Mouse (Mus musculus): Measurements from ENCODE around the gene Gpbar1. TPM values are rescaled to one million over a fixed set of nuclear protein-coding genes. Genes with fewer than 3 reads are reported as not detected.

The Gpbar1 gene
- total RNA-seq, 1 experiment: 0.45 TPM

DNA sequence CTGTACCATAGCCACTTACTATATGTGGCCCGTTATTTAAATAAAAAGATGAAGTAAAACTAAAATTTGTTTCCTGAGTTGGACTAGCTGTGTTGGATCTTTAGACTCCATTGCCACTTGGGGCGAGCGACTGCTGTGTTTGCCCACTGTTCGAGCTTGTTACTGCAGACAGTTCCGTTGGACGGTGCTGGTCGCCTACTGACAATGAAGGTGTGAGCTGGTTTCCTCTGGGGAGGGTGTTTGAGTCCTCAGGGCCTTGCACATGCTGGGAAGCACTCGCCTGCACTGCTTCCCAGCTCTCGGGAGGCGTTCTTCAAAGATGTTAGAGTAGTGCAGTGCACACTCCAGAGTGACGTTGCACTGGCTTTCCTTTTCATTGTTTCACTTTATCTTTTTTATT, 38.7 kb upstream of the Gpbar1 start:
- DNase-seq (ENCODE audit: low read depth, low spot score): no peak
- Histone ChIP-seq H3K9me3 (ENCODE audit: control insufficient read depth, insufficient read depth, low read depth, low read length) (no peaks in the 10 kb centered on the region), H3K36me3 (ENCODE audit: control insufficient read depth, insufficient read depth, low read length, poor library complexity, severe bottlenecking) (peaks cover 2% of the 10 kb centered on the region; the same call in 1 of the 2 replicates), H3K4me3 (ENCODE audit: insufficient read depth in 1 of 2, low read depth in 1 of 2, low read length in 2 of 2, poor library complexity in 1 of 2, severe bottlenecking in 1 of 2) (no peak overlapping the region), H3K4me1 (ENCODE audit: control insufficient read depth in 2 of 2, insufficient read depth in 2 of 2, low read length in 2 of 2, poor library complexity in 1 of 2) (peaks cover 7 to 11% of the 10 kb centered on the region in 2 experiments), H3K9ac (ENCODE audit: insufficient read depth, low read depth, low read length, poor library complexity, severe bottlenecking) (no peak overlapping the region), H3K27ac (ENCODE audit: insufficient read depth, low read depth, low read length, poor library complexity, severe bottlenecking) (no peak overlapping the region)
- TF ChIP-seq MAFK (IDR thresholded peaks at IDR 0.05; ENCODE audit: insufficient read depth, low read depth, low read length): no peak
- no peak for TF ChIP-seq CHD2 (IDR thresholded peaks at IDR 0.05; ENCODE audit: low read depth, low read length)
- no peak for TF ChIP-seq ZC3H11A (IDR thresholded peaks at IDR 0.05; ENCODE audit: borderline replicate concordance, low read depth, low read length)
- in situ Hi-C loops (cut with MboI; ENCODE audit: low sequenced_read_pairs in 2 of 2, unreplicated experiment in 2 of 2): no loop called here

DNA sequence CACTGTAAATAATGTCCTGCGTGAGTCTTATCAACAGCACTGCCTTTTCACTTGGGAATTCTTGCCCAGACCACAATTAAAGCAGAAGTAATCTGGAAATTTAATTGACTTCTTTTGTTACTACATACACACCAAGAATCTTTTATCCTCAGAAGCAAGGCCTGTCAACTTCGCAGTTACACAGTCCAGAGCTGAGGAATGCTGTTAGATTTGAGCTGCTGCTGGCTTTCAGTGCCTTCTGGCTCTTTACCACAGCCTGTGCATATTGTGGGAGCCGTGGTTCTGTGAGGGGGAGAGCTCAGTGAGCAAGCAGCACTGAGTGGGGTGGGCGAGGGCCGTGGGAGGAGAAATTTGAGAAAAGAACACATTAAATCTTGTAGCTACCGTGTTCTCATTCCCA, 38.0 kb upstream of the Gpbar1 start:
- TF ChIP-seq MAFK (IDR thresholded peaks at IDR 0.05; ENCODE audit: insufficient read depth, low read depth, low read length) (no peak), ZNF384 (IDR thresholded peaks at IDR 0.05; ENCODE audit: low read depth, low read length) (no peak), ZC3H11A (IDR thresholded peaks at IDR 0.05; ENCODE audit: borderline replicate concordance, low read depth, low read length) (no peak), HCFC1 (IDR thresholded peaks at IDR 0.05; ENCODE audit: borderline replicate concordance, insufficient read depth, low read length) (no peak), CHD2 (IDR thresholded peaks at IDR 0.05; ENCODE audit: low read depth, low read length) (no peak)
- Histone ChIP-seq H3K4me3 (ENCODE audit: insufficient read depth in 1 of 2, low read depth in 1 of 2, low read length in 2 of 2, poor library complexity in 1 of 2, severe bottlenecking in 1 of 2) (no peak overlapping the region), H3K9ac (ENCODE audit: insufficient read depth, low read depth, low read length, poor library complexity, severe bottlenecking) (no peak overlapping the region), H3K36me3 (ENCODE audit: control insufficient read depth, insufficient read depth, low read length, poor library complexity, severe bottlenecking) (peaks cover 2% of the 10 kb centered on the region; the same call in 1 of the 2 replicates), H3K4me1 (ENCODE audit: control insufficient read depth in 2 of 2, insufficient read depth in 2 of 2, low read length in 2 of 2, poor library complexity in 1 of 2) (peaks cover 8 to 12% of the 10 kb centered on the region in 2 experiments), H3K9me3 (ENCODE audit: control insufficient read depth, insufficient read depth, low read depth, low read length) (no peaks in the 10 kb centered on the region), H3K27ac (ENCODE audit: insufficient read depth, low read depth, low read length, poor library complexity, severe bottlenecking) (no peak overlapping the region)
- no peak for DNase-seq (ENCODE audit: low read depth, low spot score)
- in situ Hi-C loops (cut with MboI; ENCODE audit: low sequenced_read_pairs in 2 of 2, unreplicated experiment in 2 of 2): no loop called here

DNA sequence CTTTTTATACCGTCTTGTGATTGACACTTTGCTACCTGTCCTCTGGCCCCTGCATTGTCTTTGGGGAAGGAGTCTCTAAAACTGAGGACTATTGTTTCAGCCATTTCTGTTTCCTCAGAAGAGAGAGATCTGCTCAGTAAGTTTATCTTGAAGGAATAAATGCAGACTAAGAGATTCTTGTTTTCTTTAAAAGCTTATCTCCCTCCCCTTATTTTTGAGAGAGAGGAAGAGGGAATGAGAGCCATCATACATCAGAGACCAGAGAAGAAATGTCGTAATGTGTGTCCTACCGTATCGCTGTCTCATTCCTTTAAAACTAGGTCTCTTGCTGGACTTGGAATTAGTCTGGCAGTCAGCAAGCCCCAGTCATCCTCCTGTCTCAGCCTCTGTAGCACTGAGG, 37.5 kb upstream of the Gpbar1 start:
- no peaks in the 10 kb centered on the region for H3K9me3 ChIP-seq (ENCODE audit: control insufficient read depth, insufficient read depth, low read depth, low read length)
- H3K4me3 ChIP-seq (ENCODE audit: insufficient read depth in 1 of 2, low read depth in 1 of 2, low read length in 2 of 2, poor library complexity in 1 of 2, severe bottlenecking in 1 of 2): no peak overlapping the region
- peaks cover 2% of the 10 kb centered on the region; the same call in 1 of the 2 replicates for H3K36me3 ChIP-seq (ENCODE audit: control insufficient read depth, insufficient read depth, low read length, poor library complexity, severe bottlenecking)
- H3K4me1 ChIP-seq (ENCODE audit: control insufficient read depth in 2 of 2, insufficient read depth in 2 of 2, low read length in 2 of 2, poor library complexity in 1 of 2): peaks cover 8 to 13% of the 10 kb centered on the region in 2 experiments
- no peak overlapping the region for H3K9ac ChIP-seq (ENCODE audit: insufficient read depth, low read depth, low read length, poor library complexity, severe bottlenecking)
- no peak for DNase-seq (ENCODE audit: low read depth, low spot score)
- H3K27ac ChIP-seq (ENCODE audit: insufficient read depth, low read depth, low read length, poor library complexity, severe bottlenecking): no peak overlapping the region
- in situ Hi-C loops (cut with MboI; ENCODE audit: low sequenced_read_pairs in 2 of 2, unreplicated experiment in 2 of 2): no loop called here
- TF ChIP-seq ZC3H11A (IDR thresholded peaks at IDR 0.05; ENCODE audit: borderline replicate concordance, low read depth, low read length): no peak
- no peak for TF ChIP-seq MAFK (IDR thresholded peaks at IDR 0.05; ENCODE audit: insufficient read depth, low read depth, low read length)
- no peak for TF ChIP-seq ZNF384 (IDR thresholded peaks at IDR 0.05; ENCODE audit: low read depth, low read length)
- TF ChIP-seq HCFC1 (IDR thresholded peaks at IDR 0.05; ENCODE audit: borderline replicate concordance, insufficient read depth, low read length): no peak
- no peak for TF ChIP-seq CHD2 (IDR thresholded peaks at IDR 0.05; ENCODE audit: low read depth, low read length)

DNA sequence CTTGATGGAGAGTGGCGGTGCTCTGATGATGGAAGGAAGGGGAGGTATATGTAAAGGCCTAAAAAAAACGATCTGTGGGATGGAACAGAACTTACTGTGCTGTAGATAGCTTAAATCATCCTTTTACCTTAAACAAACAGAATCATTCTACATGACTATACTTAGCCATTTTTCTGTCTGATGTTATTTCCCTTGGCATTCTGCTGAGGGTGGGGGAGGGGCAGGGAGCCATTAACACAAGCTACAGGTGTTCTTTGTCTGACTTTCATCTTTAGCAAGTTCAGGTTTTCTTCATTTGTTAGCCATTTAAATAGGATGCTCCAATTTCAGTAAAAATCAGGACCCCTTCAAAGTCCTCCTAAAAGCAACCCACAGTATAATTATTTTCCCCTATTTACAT, 32.8 kb upstream of the Gpbar1 start:
- in situ Hi-C loops (cut with MboI; ENCODE audit: low sequenced_read_pairs in 2 of 2, unreplicated experiment in 2 of 2): no loop called here
- Histone ChIP-seq H3K27ac (ENCODE audit: insufficient read depth, low read depth, low read length, poor library complexity, severe bottlenecking) (no peak overlapping the region), H3K9me3 (ENCODE audit: control insufficient read depth, insufficient read depth, low read depth, low read length) (no peaks in the 10 kb centered on the region), H3K4me3 (ENCODE audit: insufficient read depth in 1 of 2, low read depth in 1 of 2, low read length in 2 of 2, poor library complexity in 1 of 2, severe bottlenecking in 1 of 2) (no peak overlapping the region), H3K36me3 (ENCODE audit: control insufficient read depth, insufficient read depth, low read length, poor library complexity, severe bottlenecking) (peaks cover 5% of the 10 kb centered on the region), H3K4me1 (ENCODE audit: control insufficient read depth in 2 of 2, insufficient read depth in 2 of 2, low read length in 2 of 2, poor library complexity in 1 of 2) (peaks cover 3 to 11% of the 10 kb centered on the region in 2 experiments), H3K9ac (ENCODE audit: insufficient read depth, low read depth, low read length, poor library complexity, severe bottlenecking) (no peak overlapping the region)
- TF ChIP-seq ZNF384 (IDR thresholded peaks at IDR 0.05; ENCODE audit: low read depth, low read length): no peak
- TF ChIP-seq MAFK (IDR thresholded peaks at IDR 0.05; ENCODE audit: insufficient read depth, low read depth, low read length): no peak
- no peak for TF ChIP-seq HCFC1 (IDR thresholded peaks at IDR 0.05; ENCODE audit: borderline replicate concordance, insufficient read depth, low read length)
- no peak for TF ChIP-seq CHD2 (IDR thresholded peaks at IDR 0.05; ENCODE audit: low read depth, low read length)
- no peak for TF ChIP-seq ZC3H11A (IDR thresholded peaks at IDR 0.05; ENCODE audit: borderline replicate concordance, low read depth, low read length)
- peak; percentile 33 for DNase-seq (ENCODE audit: low read depth, low spot score)

DNA sequence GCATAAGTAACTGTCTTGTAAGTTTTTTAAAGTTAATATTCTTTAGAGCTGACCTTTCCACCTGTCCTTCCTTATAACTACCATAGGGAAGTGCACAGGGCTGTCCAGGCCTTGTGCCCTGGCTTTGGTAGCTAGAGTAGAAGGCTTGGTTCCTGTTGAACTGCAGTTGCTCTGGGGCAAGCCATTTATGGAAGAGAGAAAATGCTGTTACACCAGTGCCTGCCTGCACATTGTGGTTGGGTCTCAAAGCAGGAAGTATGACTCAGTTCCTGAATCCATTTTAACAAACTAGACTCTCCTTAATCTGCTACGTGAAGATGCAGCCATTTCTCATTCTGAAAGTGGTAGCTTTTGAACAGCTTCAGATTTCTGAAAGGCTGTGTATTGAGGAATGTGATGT, 29.6 kb upstream of the Gpbar1 start:
- in situ Hi-C loops (cut with MboI; ENCODE audit: low sequenced_read_pairs in 2 of 2, unreplicated experiment in 2 of 2): no loop called here
- no peak for TF ChIP-seq HCFC1 (IDR thresholded peaks at IDR 0.05; ENCODE audit: borderline replicate concordance, insufficient read depth, low read length)
- no peak for TF ChIP-seq ZC3H11A (IDR thresholded peaks at IDR 0.05; ENCODE audit: borderline replicate concordance, low read depth, low read length)
- TF ChIP-seq CHD2 (IDR thresholded peaks at IDR 0.05; ENCODE audit: low read depth, low read length): no peak
- TF ChIP-seq ZNF384 (IDR thresholded peaks at IDR 0.05; ENCODE audit: low read depth, low read length): no peak
- TF ChIP-seq MAFK (IDR thresholded peaks at IDR 0.05; ENCODE audit: insufficient read depth, low read depth, low read length): no peak
- Histone ChIP-seq H3K36me3 (ENCODE audit: control insufficient read depth, insufficient read depth, low read length, poor library complexity, severe bottlenecking) (peaks cover 11% of the 10 kb centered on the region), H3K4me1 (ENCODE audit: control insufficient read depth in 2 of 2, insufficient read depth in 2 of 2, low read length in 2 of 2, poor library complexity in 1 of 2) (peaks cover 3 to 9% of the 10 kb centered on the region in 2 experiments), H3K9ac (ENCODE audit: insufficient read depth, low read depth, low read length, poor library complexity, severe bottlenecking) (no peak overlapping the region), H3K27ac (ENCODE audit: insufficient read depth, low read depth, low read length, poor library complexity, severe bottlenecking) (no peak overlapping the region), H3K9me3 (ENCODE audit: control insufficient read depth, insufficient read depth, low read depth, low read length) (no peaks in the 10 kb centered on the region), H3K4me3 (ENCODE audit: insufficient read depth in 1 of 2, low read depth in 1 of 2, low read length in 2 of 2, poor library complexity in 1 of 2, severe bottlenecking in 1 of 2) (no peak overlapping the region)
- DNase-seq (ENCODE audit: low read depth, low spot score): no peak

All from ES-E14 (cell line).